Mouse (Mus musculus): ENCODE measurements around the gene Gps1. TPM values are rescaled to one million over a fixed set of nuclear protein-coding genes. Genes with fewer than 3 reads are reported as not detected.
"Not testable (repeated sequence)": the region's sequence is repeated elsewhere in the genome, so short reads cannot be mapped to it uniquely, and the experiment has no call there.

Gps1 gene
- total RNA-seq, 2 experiments from 2014 or later, result 49.5 to 51.8 TPM

DNA sequence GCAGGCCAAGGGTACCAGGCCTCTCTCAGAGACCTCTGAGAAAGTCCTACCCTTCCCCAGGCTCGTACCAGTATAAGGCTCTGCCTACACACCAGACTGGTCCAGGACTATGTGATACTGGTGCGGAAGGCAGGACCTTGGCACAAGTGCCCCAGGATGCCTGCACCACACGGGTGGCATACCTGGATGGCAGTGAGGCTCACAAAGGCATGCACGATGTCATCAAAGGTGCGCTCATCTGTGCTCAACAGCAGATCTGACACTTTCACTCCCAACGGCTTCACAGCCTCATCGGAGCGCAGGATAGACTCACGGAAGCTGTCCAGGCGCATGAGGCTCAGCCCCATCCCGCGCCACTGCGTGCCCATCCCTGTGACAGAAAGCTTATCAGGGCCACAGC lies 34.2 kb downstream of the Gps1 start:
- intact Hi-C loops (cut with DNase I; ENCODE audit: low total_unique reads), result no loop called here
- DNase-seq, result peak; percentile 3

- DNase-seq, result peak; percentile 3
- intact Hi-C loops (cut with DNase I; ENCODE audit: low total_unique reads), result no loop called here
Measured at GRCm38 (mm10) chr11:120819556-120819955, 35.5 kb downstream of the Gps1 start.

DNA sequence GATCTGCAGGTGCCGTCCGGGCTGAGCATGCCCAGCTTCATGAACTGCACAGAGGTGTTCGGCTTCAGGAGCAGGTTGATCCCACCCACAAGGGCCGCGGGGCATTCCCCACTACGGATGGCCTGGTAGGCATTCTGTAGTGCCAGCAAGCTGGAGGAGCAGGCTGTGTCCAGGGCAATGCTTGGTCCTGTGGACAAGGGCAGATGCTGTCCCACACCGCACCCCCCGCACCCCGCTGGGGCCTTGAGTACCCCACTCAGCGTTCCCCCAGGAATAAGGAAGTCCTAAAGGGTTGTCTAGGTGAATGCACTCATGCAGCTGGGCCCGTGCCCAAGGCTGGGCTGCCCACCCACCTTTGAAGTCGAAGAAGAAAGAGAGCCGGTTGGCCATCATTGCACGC lies 36.5 kb downstream of the Gps1 start:
- DNase-seq, result peak; percentile 8
- intact Hi-C loops (cut with DNase I; ENCODE audit: low total_unique reads), result loop anchor here (10.0 kb wide), 1 partner anchor 74 kb away; no protein-coding TSS in a partner anchor

GRCm38 (mm10) chr11:120821076-120821922 lies 37.2 kb downstream of the Gps1 start:
- DNase-seq, result peak; percentile 7
- intact Hi-C loops (cut with DNase I; ENCODE audit: low total_unique reads), result loop anchor here (10.0 kb wide), 1 partner anchor 74 kb away; no protein-coding TSS in a partner anchor

DNA sequence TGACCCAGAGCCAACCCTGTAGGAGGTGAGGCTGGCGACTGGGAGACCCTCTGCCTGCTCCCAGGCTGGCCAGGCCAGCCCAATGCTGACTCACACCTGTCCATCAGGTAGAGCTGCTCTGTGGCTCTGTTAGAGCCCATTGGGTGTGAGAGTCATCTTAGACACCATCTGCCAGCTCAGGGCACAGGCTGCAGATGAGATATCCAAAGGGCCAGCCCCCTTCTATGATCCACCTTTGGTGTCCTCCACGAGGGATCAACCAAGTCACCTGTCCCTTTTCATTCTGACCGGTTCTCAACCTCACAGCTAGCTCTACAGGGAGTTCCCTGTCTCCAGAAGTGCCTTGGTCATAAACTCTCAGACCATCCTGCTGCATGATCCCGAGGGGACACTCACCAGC lies 38.2 kb downstream of the Gps1 start:
- intact Hi-C loops (cut with DNase I; ENCODE audit: low total_unique reads), result loop anchor here (10.0 kb wide), 1 partner anchor 72 kb away; no protein-coding TSS in a partner anchor
- DNase-seq, result peak; percentile 2

DNA sequence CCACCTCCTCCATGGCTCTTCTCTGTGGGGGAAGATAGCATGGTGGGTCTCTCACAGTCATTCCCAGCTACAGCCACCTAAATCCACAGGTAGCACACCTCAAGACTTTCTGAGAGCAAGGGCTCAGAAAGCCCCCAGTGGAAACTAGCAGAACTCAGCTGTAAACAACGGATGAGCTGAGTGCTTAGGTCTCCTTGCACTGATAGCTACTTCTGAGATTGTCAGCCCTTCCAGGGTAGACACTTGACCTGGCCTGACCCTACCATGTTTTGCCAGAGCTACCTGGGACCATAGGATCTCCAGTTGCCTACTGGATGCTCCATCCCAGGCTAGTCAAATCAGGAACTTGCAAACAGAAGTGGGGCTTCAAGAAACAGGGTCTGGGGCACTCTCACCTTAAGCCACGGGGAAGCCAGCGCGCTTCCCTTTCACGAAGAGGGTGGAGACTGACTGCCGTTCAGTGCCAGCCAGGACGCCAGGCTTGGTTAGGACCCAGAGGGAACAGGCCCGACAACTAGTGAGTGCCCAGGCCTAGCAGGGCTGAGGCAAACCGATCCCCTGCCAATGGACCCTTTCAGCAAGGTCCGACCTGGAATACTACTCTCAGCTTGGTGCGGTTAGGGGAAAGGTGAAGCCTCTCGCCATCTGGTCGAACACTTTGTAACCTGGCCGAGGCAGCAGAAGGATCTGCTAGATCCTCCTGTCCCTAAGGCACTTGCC lies 38.9 kb downstream of the Gps1 start:
- intact Hi-C loops (cut with DNase I; ENCODE audit: low total_unique reads), result loop anchor here (10.0 kb wide), 1 partner anchor 72 kb away; no protein-coding TSS in a partner anchor
- DNase-seq, result peak; percentile 30

DNA sequence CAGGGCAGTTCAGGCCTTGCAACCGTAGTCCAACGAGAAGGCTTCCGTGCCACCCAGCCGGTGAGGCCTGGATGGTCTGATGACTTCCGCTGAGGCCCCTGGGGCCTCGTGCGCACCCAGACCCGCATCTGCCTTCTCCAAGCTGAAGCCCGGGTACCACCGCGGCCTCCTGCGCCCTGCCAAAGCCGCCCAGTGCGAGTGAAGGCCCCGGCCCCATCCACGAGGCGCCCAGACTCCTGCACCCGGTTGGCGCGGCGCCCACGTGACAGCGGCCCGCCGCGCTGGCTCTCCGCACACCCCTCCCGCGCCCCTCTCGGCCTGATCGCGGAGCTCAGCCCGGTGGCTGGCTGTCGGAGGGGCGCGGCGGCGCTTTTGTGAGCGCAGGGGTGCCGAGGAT lies 39.5 kb downstream of the Gps1 start:
- intact Hi-C loops (cut with DNase I; ENCODE audit: low total_unique reads), result loop anchor here (10.0 kb wide), 1 partner anchor 71 kb away; no protein-coding TSS in a partner anchor
- DNase-seq, result peak; percentile 66

GRCm38 (mm10) chr11:120823956-120824786 lies 40.1 kb downstream of the Gps1 start, which contains the start of gene Fasn:
Fasn (minus strand) TSS chr11:120824547.
- peak; percentile 98 for DNase-seq
- intact Hi-C loops (cut with DNase I; ENCODE audit: low total_unique reads), result loop anchor here (10.0 kb wide), 1 partner anchor 71 kb away; no protein-coding TSS in a partner anchor

DNA sequence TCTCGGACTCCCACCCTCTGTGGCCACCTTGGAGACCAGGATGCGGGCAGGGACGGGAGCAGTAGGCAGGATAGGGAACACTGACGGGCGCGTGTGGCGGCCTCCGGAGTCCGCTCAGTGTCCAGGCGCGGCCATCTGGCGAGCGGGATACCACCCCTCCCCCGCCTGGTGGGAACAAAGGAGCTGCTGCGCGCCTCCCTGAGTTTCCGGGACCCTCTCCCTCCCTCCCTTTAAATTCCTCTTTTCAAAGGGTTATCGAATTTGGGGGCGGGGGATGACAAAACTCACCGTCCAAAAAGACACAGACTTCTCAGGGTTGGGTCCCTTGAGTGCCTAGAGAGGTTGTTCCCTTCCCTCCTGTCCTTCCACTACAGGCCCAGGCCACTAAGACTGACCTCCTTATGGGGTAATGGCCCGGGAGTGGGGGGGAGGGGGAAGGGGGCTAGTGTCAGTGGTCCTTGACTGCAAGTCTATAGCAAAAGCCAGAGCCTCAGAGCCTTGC lies 40.8 kb downstream of the Gps1 start:
- no peak for DNase-seq
- intact Hi-C loops (cut with DNase I; ENCODE audit: low total_unique reads), result loop anchor here (10.0 kb wide), 1 partner anchor 70 kb away; no protein-coding TSS in a partner anchor

- peak; percentile 17 for DNase-seq
- intact Hi-C loops (cut with DNase I; ENCODE audit: low total_unique reads), result loop anchor here (10.0 kb wide), 1 partner anchor 69 kb away; no protein-coding TSS in a partner anchor
Measured at GRCm38 (mm10) chr11:120825289-120825863, 41.3 kb downstream of the Gps1 start.

- intact Hi-C loops (cut with DNase I; ENCODE audit: low total_unique reads), result loop anchor here (10.0 kb wide), 1 partner anchor 69 kb away; no protein-coding TSS in a partner anchor
- DNase-seq, result peak; percentile 3
Measured at GRCm38 (mm10) chr11:120826016-120826953, 42.2 kb downstream of the Gps1 start.

DNA sequence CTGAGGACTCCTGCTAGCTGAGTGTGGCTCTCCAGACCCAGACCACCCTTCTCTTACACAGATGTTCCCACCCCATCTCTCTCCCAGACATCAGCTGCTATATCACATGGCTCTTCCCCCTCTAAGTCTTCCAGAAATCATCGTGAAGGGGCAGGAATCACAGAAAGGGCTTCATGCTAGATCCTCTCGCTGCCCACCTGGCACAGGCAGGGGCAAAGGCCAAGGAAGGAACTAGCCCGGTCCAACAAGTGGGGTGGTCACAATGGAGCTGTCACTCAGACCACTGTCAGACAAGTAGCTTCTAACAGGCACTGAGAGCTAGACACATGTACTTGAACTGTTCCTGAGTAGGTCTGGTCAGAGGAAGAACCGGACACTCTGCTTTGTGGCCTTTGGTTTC lies 44.3 kb downstream of the Gps1 start:
- intact Hi-C loops (cut with DNase I; ENCODE audit: low total_unique reads), result loop anchor here (10.0 kb wide), 1 partner anchor 66 kb away; no protein-coding TSS in a partner anchor
- DNase-seq, result no peak

DNA sequence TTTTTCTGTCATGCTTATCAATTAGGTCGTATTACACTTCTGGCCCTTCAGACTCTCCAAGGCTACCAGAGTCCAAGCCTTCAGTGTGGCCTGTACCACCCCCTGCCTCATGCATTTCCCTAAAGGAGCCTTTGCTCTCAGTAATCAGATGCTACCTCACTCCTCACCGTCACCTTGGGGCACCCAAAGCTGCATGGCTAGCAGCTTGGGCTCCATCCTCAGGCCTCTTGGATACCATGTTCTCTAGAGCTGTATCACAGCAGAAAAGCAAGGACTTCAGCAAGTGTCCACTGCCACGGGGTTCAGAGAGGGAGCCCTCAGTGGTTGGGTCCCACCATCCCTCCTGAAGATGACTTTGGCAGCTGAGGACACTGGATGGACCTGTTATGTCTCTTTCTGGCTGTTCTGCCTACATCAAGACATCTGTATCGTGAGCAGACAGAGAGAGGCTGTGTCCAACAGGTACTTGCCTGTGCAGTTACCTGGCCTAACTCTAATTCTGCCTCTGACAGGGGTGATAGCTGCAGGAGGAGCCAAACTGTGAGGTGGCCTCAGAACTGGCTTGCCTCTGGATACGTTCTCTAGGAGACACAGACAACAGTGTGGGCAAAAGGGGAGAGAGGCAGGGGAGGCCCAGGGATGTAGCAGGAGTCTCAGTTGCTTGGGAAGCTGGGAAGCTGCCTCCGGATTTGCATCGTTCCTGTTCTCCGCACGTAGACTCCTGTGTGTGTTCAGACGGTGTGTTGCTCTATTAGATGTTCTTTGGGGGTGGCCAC lies 45.9 kb downstream of the Gps1 start:
- peak; percentile 2 for DNase-seq
- intact Hi-C loops (cut with DNase I; ENCODE audit: low total_unique reads), result loop anchor here (10.0 kb wide), 1 partner anchor 65 kb away; no protein-coding TSS in a partner anchor

GRCm38 (mm10) chr11:120830686-120831085 lies 46.6 kb downstream of the Gps1 start:
- intact Hi-C loops (cut with DNase I; ENCODE audit: low total_unique reads), result no loop called here
- peak; percentile 4 for DNase-seq

GRCm38 (mm10) chr11:120831659-120832440 lies 47.8 kb downstream of the Gps1 start:
- DNase-seq, result no peak
- intact Hi-C loops (cut with DNase I; ENCODE audit: low total_unique reads), result no loop called here

- DNase-seq; intact Hi-C loops (cut with DNase I; ENCODE audit: low total_unique reads): not testable (repeated sequence)
Measured at GRCm38 (mm10) chr11:120832962-120833361, 48.9 kb downstream of the Gps1 start.
